Mouse (Mus musculus): ENCODE results near the gene Igsf3.

DNA sequence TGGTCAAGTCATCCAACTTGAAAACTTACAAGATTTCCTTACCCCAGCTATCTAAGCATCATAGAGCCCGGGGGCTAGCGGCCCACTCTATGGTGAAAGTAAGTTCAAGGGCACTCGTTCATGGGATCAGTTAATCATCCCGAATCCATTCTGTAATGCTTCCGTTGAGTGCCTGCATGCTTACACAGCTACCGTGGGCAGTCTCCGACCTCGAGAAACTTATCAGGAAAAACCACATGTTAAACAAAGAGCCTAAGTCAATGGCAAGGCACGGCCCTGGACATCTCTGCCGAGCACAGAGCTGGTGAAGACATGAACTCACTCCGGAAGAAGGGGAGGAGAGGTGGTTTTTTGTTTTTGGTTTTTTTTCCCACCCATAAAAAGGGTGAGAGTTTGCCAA lies 9.5 kb upstream of the Igsf3 start:
- TF ChIP-seq POLR2A (IDR thresholded peaks at IDR 0.05; ENCODE audit: borderline replicate concordance, extremely low read depth, insufficient read depth, insufficient read length, poor library complexity, severe bottlenecking): no peak
- no peak for TF ChIP-seq CTCF (IDR thresholded peaks at IDR 0.05; ENCODE audit: borderline replicate concordance, extremely low read depth, insufficient read depth, insufficient read length)

Measured in brain, embryonic 14.5 days (tissue).